Mouse (Mus musculus) C2C12 (cell line): ENCODE results near the gene Tacc3.

Experiments used
- CTCF ChIP-seq: IDR thresholded peaks from one replicate; pipeline ENCODE4 v1.5.1; 2011; ENCODE audit not compliant: control insufficient read depth, insufficient read depth, insufficient read length
- FOSL1 ChIP-seq: IDR thresholded peaks from one replicate; pipeline ENCODE4 v1.8.0; 2011; ENCODE audit warnings: mild to moderate bottlenecking, low read length; ENCODE audit not compliant: poor library complexity, insufficient read depth, severe bottlenecking
- MAX ChIP-seq: IDR thresholded peaks from one replicate; pipeline ENCODE4 v1.6.1; 2011; ENCODE audit warnings: mild to moderate bottlenecking, control low read depth
- MYOG ChIP-seq: IDR thresholded peaks from one replicate; pipeline ENCODE4 v1.6.1; 2011; ENCODE audit not compliant: control insufficient read depth, insufficient read length; ENCODE audit errors: extremely low read depth

- TF ChIP-seq CTCF: no peak
- no peak for TF ChIP-seq FOSL1
- TF ChIP-seq MAX: no peak
- no peak for TF ChIP-seq MYOG
Measured at GRCm38 (mm10) chr5:33640652-33641051, 17.3 kb upstream of the Tacc3 start.
